8 mouse cellular contexts compared by ENCODE assay signal in the genomic region with DNA sequence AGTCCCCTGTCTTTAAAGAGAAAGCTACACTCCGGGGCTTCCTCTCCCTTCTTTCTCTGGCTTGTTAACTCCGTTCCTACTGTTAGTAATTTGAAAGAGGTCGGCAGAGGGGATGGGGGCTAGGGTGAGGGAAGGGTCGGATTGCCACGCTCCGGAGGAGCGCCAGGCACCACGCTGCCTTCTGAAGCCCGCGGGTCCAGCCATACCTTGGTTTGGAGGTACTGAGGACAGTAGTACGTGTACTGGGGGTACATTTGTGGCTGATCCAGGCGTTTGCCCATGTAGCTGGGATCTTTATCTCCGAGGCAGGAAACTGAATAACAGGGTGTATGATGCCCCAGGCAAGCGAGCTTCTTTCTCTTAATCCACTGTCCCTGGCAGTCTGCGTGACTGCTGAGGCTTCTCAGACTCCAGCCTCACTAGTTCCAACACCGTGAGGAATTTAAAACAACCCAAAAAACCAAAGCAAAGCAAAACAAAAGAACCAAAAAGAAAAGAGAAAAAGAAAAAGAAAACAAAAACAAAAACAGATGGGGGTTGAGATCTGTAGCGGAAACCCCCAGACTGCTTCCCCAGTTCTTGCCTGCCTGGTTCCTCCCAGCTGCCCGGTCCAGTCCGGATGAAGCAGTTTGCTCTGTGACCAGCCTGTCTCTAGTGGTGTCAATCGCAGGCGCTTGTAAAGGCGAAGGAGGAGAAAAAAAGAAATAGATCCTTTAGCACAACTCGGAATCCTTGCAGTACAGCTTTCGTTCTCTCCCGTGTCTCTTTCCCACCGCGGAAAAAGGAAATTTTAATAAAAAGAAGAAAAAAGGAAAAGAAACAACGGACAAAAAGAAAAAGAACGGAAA.
A peak's percentile ranks its signal among the peaks of the same experiment; 100 is the strongest.
DNase-seq lines count a peak whose midpoint lies in the region; ATAC-seq and TF ChIP-seq lines count a peak whose summit lies in the region.

No protein-coding gene starts in this region.

- peak overlapping the region; percentile 63 for H3K4me3 ChIP-seq in lung, embryonic 15.5 days
- peak overlapping the region; percentile 49 for H3K4me3 ChIP-seq in stomach, embryonic 14.5 days (ENCODE audit: low read depth, low read length)

- peak; percentile 30 for DNase-seq in ovary, postnatal 36 days (ENCODE audit: low spot score)
- DNase-seq in ovary, postnatal 14 days (ENCODE audit: low spot score): no peak
- DNase-seq in brain, embryonic 14.5 days (ENCODE audit: low read depth): peak; percentile 67
- peak; percentile 44 for DNase-seq in gastrocnemius, postnatal 14 days
- DNase-seq in kidney, adult 9 months: peak; percentile 22
- DNase-seq in B cell, adult 2 months: no peak

- ATAC-seq in lung, embryonic 15.5 days (ENCODE audit: borderline replicate concordance, extremely low read depth, low FRiP score, low TSS enrichment): no peak
- peak; percentile 46; the same call in 1 of the 2 replicates for ATAC-seq in stomach, embryonic 14.5 days (ENCODE audit: insufficient number of reproducible peaks, insufficient read depth, low FRiP score, low read depth)

- H3K9ac ChIP-seq in lung, embryonic 15.5 days: peak overlapping the region; percentile 73
- peak overlapping the region; percentile 64 for H3K9ac ChIP-seq in stomach, embryonic 14.5 days (replicated peaks; ENCODE audit: low read depth, low read length)

- peak overlapping the region; percentile 57 for H3K4me2 ChIP-seq in lung, embryonic 15.5 days
- H3K4me2 ChIP-seq in stomach, embryonic 14.5 days (replicated peaks; ENCODE audit: low read depth, low read length): peak overlapping the region; percentile 73

- no peaks in the 10 kb centered on the region for H3K9me3 ChIP-seq in lung, embryonic 15.5 days
- no peaks in the 10 kb centered on the region for H3K9me3 ChIP-seq in stomach, embryonic 14.5 days (ENCODE audit: control insufficient read depth, low read depth, low read length)

- H3K27ac ChIP-seq in lung, embryonic 15.5 days: peak overlapping the region; percentile 93
- H3K27ac ChIP-seq in stomach, embryonic 14.5 days (ENCODE audit: low read length): peak overlapping the region; percentile 93

- H3K36me3 ChIP-seq in lung, embryonic 15.5 days: no peaks in the 10 kb centered on the region
- H3K36me3 ChIP-seq in stomach, embryonic 14.5 days (ENCODE audit: control insufficient read depth, insufficient read depth, low read length): no peaks in the 10 kb centered on the region

- intact Hi-C loops in gastrocnemius, postnatal 14 days (cut with DNase I; ENCODE audit: low total_unique reads): no loop called here

- TF ChIP-seq CTCF in brain, embryonic 14.5 days (IDR thresholded peaks at IDR 0.05; ENCODE audit: borderline replicate concordance, extremely low read depth, insufficient read depth, insufficient read length): peak; percentile 7; the same call in 1 of the 2 replicates

- TF ChIP-seq POLR2A in brain, embryonic 14.5 days (IDR thresholded peaks at IDR 0.05; ENCODE audit: borderline replicate concordance, extremely low read depth, insufficient read depth, insufficient read length, poor library complexity, severe bottlenecking): 0 out of 2 replicates have a peak, but pooled peaks have one; percentile 4

- no peaks in the 10 kb centered on the region for H3K27me3 ChIP-seq in lung, embryonic 15.5 days
- no peaks in the 10 kb centered on the region for H3K27me3 ChIP-seq in stomach, embryonic 14.5 days (ENCODE audit: control insufficient read depth, insufficient read depth, low read length)

- peaks cover 25% of the 10 kb centered on the region for H3K4me1 ChIP-seq in lung, embryonic 15.5 days
- H3K4me1 ChIP-seq in stomach, embryonic 14.5 days (ENCODE audit: control insufficient read depth, insufficient read depth, low read length): peaks cover 21% of the 10 kb centered on the region

- WGBS in lung, embryonic 15.5 days: under 1% methylated on average over 29 of the region's 29 CpGs
- WGBS in stomach, embryonic 14.5 days: under 1% methylated on average over 29 of the region's 29 CpGs

Comparison
In these comparisons a context has a peak if more than half of its experiments do, and no peak if none do; other contexts are left out.
1. DNase-seq: peak in ovary, postnatal 36 days (single experiment), brain, embryonic 14.5 days (single experiment), gastrocnemius, postnatal 14 days (single experiment) and kidney, adult 9 months (single experiment); none in ovary, postnatal 14 days (single experiment) and B cell, adult 2 months (0 of 2).